Mouse (Mus musculus) 3T3-L1 (cell line): ENCODE data around the gene Tfap2e.
A peak's percentile ranks its signal among the peaks of the same experiment; 100 is the strongest.

ENCODE experiments used
- DNase-seq: peaks from one replicate; pipeline ENCODE4 v3.0.0-alpha.2; 2015; ENCODE audit warnings: low read depth, low spot score

Gene Tfap2e

DNA sequence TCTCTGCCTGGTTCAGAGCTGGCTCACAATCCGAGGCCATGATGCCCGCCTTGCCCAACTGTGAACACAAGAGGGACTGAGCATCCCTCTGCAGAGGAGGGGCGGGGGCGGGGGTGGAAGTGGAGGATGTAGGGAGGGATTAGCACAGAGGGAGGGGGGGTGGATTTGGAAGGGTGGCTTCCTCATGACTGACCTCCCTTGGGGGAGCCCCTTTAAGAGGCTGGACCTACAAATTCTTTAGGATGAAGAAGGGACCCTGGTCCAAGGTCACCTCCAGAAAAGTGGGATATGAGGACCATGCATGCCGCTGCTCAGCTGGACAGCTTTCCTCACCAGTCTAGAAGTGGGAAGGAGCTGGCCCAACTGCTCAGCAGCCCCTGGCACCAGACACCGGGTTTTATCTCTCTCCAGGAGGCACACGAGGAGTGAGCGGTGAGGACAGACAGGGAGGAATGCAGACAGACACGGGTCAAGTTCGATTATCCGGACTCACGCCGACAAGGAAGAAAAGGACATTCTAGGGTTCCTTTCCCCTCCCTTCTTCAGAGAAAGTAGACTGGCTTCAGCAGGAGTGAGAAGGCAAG is 16.1 kb upstream of the Tfap2e start:
- DNase-seq = peak; percentile 61

DNA sequence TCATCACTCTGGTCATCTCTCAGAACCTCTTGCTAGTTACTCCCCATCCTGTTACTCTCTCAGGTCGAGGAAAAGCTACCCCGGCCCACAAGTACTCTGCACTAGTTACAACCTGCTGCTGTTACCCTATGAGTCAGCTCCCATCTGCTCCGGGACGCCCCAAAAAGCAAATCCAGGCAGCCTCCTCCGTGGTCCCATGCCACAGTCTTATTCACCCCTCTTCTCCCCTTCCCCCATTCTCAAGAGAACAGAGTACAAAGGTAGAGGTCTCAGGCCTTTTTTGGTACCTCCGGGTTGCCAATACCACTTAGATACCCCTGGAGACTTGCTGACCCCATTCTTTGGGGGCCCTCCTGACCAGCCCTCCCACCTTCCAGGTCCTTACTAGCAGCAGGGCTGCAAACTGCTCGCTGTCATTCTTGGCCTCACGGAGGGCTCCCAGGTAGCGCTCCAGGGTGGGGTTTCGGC is 15.6 kb upstream of the Tfap2e start:
- no peak for DNase-seq

DNA sequence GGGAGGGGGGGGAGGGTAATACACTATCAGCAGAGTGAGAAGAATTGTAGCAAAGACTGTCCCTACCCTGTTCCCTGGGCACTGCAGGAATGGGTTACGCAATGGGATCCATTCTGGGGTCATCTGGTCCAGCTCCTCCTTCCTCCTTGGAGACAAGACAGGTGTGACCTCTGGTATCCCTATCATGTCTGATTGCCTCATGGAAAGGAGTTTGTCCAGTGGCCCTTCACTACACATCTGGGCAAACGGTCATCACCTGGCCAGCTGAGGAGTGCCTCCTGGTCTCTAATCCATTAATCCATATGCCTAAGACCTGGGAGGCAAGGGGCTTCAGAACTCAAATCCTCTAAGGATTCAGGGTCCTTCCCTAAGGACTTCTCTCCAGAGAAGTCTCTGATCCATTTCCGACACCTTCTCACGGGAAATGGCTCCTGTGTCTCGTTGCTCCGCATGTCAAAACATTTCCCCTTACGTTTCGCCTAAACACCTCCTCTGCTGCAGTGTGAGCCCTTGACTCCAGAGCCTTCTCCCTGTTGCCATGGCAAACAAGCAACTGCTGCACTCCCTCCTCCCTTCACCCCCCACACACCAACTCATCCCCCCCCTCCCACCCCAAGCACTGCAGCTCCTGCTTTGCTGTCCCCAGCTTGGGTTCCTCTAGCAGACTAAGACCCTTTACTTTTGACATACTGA is 15.0 kb upstream of the Tfap2e start:
- DNase-seq = no peak

DNA sequence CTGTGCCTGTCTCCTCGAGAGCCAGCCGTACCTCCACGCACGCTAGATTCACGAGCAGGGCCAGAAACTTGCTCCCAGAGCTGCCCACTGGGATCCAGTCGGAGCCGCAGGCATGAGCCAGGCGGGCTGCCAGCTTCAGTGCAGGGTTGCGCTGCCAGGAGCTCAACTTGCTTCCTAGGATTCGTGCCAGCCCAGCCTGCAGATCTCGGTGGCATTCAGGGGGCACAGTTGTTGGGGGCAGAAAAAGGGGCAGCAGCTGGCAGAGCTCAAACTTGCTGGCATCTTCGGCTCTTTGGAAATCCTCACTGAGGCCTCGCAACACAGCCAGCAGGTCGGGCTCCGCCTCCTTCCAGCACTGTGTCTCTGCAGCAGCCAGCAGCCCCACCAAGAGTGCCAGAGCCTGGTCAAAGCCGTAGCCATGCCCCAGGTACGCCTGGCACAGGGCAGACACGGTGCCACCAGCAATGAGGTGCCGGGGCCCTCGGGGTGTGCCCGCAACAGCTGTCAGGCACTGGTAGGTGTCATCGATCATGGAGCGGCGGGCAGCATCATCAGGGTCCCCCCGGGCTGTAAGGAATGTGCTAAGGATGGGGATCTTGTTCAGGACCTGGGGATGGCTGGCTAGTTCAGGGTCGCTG is 14.1 kb upstream of the Tfap2e start:
- DNase-seq = no peak

DNA sequence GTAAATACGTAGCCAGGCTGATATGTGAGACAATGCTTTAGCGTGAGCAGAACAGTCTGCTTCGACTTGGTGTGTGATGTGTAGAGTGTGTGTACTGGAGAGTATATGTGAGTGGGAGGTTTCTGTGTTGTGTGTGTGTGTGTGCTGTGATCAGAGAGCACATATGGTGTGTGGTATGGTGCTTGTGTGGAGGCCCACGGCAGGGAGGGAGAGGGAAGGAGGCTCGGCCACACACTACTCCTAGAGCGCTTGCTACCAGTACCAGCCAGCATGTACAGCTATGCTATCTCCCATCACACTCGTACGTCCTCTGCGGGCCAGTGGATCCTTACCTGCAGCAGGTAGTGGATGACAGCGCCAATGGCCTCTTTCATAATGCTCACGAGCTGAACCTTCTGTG is 13.5 kb upstream of the Tfap2e start:
- DNase-seq = no peak

DNA sequence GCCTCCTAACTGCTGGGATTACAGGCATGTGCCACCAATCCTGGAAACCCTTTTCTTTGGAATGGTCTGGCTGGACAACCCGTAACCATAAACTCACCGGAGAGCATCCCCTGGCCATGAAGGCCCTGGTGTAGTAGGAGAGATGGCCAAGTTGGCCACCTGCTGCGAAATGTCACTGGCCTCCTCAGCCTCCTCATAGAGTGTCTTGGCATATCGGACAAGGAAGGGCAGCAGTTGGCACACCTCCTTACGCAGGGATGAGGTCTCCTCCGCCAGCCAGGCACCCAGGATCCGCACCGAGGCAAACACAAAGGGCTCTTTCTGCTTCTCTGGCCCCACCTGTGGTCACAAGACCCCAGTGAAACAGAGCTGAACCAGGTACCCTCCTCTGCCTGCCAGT is 12.3 kb upstream of the Tfap2e start:
- no peak for DNase-seq

DNA sequence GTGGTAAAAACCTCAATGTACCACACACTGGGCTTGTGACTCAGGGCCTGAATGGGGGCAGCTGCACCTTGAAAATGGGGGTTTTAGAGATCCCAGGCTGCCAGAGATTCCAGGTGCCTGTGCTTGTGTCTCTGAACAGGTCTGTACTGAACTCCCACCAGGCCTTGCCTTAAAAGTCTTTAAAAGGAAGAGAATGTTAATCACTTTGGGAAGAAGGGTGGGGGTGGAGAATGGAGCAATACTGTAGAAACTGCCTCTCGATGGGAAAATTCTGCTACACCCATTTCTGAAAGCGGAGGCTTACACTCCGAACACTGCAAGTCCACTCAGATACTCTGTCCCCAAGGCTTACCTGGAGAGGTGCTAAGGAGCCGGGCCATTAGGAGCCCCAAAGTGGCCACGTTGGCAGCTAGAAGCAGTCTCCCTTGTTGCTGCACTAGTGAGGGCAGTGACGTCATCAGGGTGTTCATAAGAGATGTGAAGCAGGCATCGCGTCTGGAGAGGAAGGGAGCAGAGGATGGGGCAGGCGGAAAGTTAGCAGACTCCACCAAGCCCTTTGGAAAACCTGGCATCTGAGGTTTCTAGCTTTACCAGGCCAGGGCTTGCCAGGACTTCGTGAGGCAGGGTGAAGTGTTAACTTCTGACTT is 10.3 kb upstream of the Tfap2e start:
- DNase-seq = no peak

DNA sequence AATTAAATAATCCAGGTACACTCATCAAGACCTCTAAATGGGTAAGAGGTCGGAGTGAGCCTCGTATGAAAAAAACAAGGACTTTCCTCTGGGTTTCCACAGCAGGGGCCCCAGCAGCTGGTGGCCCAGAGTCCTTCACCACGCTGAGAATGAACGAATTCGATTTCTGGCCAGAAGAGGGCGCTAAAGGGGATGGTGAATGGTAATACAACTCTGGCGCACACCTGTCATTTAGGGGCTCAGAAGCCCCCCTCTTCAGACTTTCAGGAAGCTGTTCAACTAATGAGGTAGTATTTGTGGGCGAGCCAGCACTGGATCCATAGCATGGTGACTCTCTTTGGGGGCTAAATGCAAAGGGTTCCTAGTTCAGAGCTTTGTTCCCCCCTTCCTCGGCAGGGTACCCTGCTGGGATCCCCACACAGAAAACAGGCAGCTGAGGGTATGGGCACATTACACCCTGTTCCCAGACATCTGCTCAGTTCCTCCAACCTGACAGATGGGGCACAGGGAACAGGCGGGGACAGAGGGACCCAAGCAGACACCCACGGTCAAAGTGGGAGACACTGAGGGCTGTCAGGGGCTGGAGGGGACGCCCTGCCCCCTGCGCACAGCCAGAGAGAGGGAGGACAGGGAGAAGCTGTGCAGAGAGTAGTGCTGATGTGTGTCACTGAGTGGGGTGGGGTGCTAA is 9.6 kb upstream of the Tfap2e start:
- DNase-seq = peak; percentile 61

DNA sequence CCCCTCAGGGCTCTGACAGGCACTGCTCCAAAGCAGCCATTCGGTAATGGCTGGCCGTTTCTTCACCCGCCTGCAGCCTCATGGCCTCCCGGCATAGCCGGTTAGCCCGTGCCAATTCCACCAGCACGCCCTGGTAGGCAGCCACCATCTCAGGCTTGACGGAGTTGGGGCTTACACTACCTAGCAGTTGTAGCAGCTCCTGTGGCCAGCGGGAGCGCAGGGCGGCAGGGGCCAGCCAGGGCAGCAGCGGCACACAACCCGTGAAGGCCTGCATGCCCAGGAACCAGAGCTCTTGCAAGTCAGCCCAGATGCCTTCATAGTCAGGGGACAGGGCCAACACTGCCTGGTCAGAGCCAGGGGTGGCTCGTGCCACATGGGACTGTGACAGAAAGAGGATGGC is 8.8 kb upstream of the Tfap2e start:
- DNase-seq = no peak

DNA sequence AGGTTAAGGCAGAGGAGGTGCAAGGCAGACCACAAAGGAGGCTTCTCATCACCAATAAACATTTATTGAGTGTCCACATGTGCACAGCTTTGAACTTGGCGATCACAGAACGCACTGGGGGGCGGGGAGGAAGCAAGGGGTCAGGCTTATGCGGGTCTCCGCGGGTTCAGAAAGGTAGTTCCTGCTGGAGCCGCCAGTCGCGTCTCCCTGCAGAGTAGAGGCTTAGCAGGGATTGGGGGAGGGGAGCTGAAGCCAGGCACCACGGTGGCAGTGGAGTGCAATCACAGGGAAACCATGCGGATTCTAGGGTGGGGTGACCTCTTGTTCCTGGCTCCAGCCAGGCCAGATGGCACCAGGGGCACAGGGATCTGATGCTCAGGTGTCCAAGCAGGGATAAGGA is 7.7 kb upstream of the Tfap2e start:
- DNase-seq = no peak

DNA sequence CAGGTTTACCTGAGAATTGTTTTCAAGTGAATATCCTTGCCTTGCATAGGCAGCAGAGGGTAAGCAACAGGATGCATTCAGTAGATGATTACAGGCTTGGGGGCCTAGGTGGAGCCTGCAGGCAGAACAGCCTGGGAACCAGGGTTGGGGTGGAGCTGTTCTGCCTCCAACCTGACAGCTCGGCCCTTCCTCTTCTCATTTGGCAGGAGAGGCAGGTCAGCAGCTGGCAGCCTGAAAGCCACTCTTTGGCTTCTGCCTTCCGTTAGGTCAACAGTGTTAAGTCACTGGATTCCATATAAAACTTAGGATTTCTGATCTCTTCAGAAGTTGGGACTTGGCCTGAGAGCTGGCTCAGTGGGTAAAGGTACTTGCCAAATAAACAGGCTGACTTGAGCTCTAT is 6.9 kb upstream of the Tfap2e start:
- no peak for DNase-seq

DNA sequence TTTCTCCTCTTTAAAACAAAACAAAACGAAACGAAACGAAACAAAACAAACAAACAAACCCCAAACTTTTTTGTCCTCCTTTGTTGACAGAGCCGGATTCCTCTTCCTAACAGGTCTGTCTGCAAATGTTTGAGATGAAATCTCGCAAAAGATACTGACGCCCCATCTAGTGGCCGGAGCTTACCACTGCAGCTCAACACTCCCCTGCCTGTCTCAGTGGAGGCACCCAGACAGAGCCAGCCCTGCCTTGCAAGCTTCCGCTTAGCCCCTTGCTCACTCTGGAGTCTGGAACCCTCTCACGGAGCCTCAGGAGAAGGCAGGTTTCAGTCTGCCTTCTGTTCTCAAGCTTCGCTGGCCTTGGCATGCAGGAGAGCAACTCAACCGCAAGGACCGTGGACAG is 5.4 kb upstream of the Tfap2e start:
- DNase-seq = peak; percentile 84

DNA sequence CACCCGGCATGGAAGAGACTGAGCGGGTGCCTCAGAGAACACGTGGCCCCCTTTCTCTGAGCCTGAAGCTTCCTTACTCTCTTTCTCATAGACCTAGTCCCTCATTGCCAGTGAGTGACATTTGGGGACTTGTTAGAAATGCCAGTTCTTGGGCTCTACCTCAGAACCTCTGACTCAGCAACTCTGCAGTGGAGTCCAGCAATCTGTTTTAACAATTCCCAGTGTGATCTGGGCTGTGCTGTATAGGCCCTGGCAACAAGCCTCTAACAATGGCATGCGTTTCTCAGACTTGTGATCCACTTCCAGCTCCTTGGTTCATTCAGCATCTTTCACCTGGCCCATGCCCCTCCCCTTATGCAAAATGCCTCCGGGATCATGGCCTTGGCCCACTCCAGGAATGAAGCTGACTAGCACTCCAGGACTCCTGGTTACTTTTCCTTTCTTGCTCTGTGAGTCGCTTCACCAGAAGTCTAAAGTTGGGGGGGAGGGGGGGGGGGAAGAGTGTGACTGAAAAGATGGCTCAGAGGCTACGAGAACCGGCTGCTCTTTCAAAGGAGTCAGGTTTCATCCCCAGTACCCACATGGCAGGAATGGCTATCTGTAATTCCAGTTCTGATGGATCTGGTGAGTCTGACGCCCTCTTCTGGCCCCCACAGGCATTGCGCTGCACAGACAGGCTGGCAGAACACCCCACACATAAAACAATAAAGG is 4.1 kb upstream of the Tfap2e start:
- peak; percentile 52 for DNase-seq

DNA sequence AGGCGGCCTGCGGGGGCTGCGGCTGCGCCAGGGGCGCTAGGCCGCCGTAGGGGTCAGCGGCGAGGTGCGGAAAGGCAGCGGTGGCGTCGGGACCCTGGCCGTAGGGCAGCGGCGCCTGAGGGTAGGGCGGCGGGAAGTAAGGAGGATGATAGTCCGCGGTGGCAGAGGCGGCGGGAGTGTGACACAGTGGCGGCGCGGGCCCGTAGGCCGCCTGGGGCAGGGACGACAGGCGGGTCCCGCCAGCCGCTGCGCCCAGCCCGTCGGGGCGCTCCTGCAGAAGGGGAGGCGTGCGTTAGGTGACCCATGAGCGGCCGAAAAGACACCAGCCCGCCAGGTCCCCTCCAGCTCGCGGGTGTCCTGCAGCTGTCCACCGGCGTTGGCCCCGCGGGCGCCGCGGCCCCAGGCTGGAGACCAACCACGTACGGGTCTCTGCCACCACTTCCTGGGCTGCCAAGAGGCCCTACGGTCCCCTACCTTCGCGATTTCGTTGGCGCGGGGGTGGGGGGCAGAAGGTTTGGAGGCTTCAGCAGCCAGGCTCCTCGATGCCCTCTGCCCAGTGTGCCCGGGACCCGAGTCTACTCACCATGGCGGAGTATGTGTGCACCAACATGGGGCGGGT is 549 bp downstream of the Tfap2e start:
- no peak for DNase-seq

DNA sequence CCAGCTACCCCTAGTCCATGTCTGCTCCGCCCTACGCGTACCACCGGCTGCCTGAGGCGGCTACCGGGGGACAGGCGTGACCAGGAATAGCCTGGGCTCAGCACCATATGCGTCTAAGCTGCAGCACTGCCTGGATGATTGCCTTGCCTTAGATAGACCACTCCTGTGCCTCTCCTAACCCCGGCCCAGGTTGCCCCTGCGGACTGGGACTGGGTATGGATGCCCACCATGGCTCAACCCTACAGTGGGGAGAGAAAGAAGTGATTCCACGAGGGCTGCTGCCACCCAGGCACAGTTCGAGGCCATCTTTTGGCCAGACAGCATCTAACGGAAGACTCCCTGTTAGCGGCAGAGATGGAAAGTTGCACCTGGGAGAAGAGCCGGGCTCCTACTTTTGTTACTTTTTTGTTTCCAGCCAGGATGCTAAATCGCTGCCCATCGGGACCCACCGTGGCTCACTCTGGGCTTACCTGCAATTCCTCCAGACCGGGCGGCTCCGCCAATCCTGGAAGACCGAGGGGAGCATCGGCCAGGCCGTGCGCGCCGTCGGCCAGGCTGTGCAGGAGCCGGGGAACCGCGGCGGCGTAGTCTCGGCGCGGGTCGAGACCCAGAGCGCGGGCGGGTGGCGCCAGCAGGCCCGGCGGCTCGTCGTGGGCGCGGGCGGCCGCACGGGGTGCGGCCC is 1.2 kb downstream of the Tfap2e start:
- no peak for DNase-seq

DNA sequence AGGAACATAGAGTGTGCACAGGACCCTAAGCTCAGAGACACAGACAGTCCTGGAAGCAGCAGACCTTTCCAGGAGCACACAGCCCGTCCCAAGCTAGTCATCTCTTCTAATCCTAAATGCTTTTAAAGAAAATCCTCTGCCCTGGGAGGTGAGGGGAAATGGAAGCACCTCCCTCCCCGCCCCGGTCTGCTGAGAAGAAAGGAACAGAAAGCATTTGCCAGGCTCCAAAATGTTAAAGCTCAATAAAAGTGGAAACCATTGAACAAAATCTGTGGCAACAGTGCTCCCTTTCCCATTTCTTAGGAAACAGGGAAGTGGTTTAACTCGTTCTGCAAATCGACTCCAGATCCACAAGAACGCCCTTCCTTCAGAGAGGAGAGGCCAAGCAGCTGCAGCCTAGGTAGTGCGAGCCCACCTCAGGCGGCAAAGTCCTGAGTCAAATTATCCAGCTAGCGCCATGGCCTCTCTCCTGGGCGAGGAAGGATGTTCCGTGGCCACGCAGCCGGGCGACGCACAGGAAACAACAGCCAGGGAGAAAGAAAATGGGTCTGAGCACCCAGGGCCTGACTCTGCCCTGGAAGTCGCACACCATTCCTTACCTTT is 1.9 kb downstream of the Tfap2e start:
- DNase-seq = no peak

DNA sequence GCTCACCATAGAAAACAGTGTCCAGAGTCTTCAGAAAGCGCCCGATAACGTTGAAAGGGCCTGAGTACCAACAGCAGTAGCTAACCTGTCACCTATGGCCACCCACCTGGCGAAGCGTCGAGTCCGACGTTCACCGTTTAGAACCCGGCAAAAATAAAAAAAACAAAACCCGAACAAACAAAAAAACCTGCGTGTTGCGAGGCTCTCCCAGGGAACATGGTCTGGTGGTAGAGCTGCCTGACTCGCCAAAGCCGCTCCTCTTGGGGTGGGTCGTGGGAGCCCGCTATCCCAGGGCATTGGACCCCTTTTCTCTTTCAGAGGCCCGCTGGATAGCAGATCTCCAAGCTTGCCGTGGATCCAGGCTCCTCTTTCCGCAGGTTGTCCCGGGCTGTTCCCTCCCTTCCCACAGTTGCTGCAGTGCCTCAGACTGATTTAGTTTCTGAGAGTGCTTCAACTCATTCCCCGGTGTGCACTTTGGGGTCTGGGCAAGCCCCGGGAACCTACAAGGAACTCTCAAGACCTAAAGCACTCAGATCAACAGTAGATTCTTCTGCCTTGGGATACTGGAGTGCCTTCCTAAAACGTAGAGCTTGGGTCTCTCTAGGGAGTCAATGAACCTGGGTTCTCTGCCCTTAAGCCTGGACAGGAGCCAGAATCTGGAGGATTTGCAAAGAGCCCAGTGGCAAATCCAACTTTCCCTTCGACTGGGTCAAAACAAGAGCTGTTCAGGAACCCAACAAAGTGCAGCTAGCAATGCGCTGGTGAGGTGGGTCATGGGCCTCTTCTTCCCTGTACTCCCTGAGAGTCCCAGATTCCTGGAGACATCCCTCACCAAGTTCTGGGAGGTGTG is 3.3 kb downstream of the Tfap2e start:
- DNase-seq = no peak

DNA sequence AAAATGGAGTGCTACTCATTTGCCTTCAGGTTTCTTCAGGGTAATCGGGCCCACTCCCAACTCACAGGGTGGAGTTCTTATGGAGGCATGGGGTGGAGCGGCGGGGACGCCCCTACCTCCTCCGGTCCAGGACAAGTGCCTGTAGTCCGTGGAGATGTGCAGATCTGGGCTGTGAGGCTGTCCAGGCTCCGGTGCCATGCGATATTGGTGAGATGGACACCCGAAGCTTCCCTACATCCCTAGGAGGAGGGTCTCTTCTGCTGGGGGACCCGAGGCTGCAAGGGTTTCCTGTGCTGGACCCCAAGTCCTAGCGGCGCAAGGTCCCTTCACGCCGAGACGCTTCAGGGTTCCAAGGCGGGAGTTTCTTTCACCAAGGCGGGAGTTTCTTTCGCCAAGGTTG is 3.9 kb downstream of the Tfap2e start:
- DNase-seq = no peak

DNA sequence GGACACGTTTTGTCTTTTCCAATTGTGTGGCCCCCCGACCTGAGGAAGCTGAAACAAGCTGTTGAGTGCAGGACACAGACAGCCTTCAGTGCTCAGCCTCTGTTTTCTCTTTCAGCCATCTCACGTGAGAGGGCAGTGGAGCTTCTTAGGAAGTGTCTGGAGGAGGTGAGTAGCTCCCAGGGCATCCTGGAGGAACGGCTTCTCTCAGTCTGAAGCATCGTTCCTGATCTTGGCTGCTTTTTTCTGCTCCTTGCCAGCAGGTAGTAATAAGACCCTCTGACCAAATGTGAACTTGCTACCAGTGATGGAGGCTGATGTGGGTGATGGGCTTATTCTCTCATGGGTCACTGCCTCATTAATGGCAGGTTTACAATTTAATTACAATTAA is 28.6 kb downstream of the Tfap2e start:
- DNase-seq = no peak
